Mouse (Mus musculus) Patski (cell line): ENCODE results near the gene Chchd6. TPM values are rescaled to one million over a fixed set of nuclear protein-coding genes. Genes with fewer than 3 reads are reported as not detected.

Experiments used
- ATAC-seq: fragments of 100-300 bp; one replicate; pipeline ENCODE4 v1.8.0; 2021
- CTCF ChIA-PET: fragments of 350-600 bp; sonication (Branson Sonifier 250); formaldehyde crosslinking; loops from one replicate; lab custom pipeline; 2022; ENCODE audit warnings: inconsistent platforms; lab: Charles Lee
- POLR2A ChIA-PET: fragments of 350-600 bp; sonication (Branson Sonifier 250); formaldehyde crosslinking; loops from one replicate; lab custom pipeline; 2022; ENCODE audit warnings: antibody characterized with exemption, inconsistent platforms; lab: Charles Lee
- DNase-seq: peaks from one replicate; pipeline ENCODE4 v3.0.0-alpha.2; 2011; ENCODE audit warnings: low read depth, low spot score
- H3K27me3 ChIP-seq: fragments of 371-371 bp; one replicate; pipeline ENCODE4 v1.5.1; 2021
- CTCF ChIP-seq: fragments of 100-300 bp; IDR thresholded peaks from one replicate; pipeline ENCODE4 v1.5.1; 2021
- in situ Hi-C: fragments of 300-500 bp; cut with MboI; formaldehyde crosslinking; loops from 3 replicates; pipeline ENCODE4 v1.11.1; 2018; ENCODE audit warnings: low pct_unique_long_range_greater_than_20kb, mixed read lengths
- polyA plus RNA-seq: library from polyadenylated mRNA; unstranded; gene quantifications from one replicate; pipeline ENCODE4 v1.2.3, GENCODE M21; 2021

Gene Chchd6
- polyA plus RNA-seq, 1 experiment from 2014 or later: 53.2 TPM

DNA sequence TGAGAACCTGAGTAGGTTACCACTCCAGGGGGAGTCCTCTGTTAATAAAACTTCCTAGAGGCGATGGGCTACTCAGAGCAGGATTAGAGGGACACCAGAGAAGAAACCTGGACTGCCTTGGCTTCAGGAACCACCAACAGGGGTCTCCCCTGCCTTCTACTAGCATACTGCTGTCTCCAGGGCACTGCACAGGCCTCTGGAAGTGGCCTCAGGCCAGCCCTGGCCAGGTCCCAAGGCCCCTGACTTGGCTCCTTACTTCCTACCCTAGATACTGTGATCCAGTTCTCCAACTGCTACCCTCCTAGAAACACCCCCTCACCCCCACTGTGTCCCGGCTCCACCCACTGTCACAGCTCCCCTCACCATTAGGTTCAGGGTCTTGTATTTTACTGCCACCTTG is 256.0 kb downstream of the Chchd6 start:
- DNase-seq (no peak), ATAC-seq (no peak)
- no peaks in the 10 kb centered on the region for H3K27me3 ChIP-seq
- TF ChIP-seq CTCF: no peak
- in situ Hi-C loops: no loop called here
- ChIA-PET POLR2A (no interaction called here), CTCF (no interaction called here)

- no peaks in the 10 kb centered on the region for H3K27me3 ChIP-seq
- no peak for ATAC-seq
- no peak for TF ChIP-seq CTCF
- in situ Hi-C loops: no loop called here
- ChIA-PET CTCF (no interaction called here), POLR2A (no interaction called here)
- DNase-seq: no peak
These were observed 256.7 kb downstream of the Chchd6 start for GRCm38 (mm10) chr6:89338733-89339132.

- in situ Hi-C loops: no loop called here
- ChIA-PET POLR2A (no interaction called here), CTCF (no interaction called here)
- no peak for TF ChIP-seq CTCF
- no peaks in the 10 kb centered on the region for H3K27me3 ChIP-seq
- ATAC-seq: no peak
- no peak for DNase-seq
These were observed 257.9 kb downstream of the Chchd6 start for GRCm38 (mm10) chr6:89337574-89337973.

DNA sequence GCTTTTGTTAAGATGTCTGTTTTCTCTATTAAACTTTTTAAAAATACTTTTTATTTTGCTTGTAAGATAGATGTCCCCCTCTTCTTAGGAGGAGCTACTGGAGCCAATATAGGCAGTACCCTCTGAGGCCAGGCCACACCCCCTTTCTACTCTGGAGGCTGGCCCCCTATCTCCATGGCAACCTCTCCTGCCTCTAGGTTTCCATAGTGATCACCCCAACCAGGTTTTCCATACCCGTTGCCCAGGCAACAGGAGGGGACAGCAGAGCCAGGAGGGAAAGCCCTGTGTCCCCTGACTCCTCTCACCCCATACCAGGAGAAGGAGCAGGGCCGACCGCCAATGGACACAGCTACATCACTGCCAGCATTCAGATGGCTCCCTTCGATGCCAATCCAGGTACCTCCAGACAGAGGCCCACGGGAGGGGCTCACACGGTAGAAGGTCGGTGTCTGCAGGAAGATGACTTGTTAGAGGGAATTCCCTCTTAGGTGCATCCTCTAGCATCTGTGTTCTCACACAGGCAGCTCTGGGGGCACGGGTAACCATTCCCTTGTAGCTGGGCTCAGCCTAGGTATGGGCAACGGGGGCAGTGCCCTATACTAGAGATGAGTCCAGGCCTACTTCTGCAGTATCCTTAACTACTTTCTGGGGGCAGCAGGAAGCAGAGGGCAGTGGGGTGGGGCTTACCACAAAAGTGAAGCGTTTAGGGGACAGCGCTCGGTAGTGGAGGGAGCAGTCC is 261.3 kb downstream of the Chchd6 start:
- ChIA-PET POLR2A (no interaction called here), CTCF (no interaction called here)
- ATAC-seq: no peak
- TF ChIP-seq CTCF: no peak
- in situ Hi-C loops: no loop called here
- H3K27me3 ChIP-seq: no peaks in the 10 kb centered on the region
- no peak for DNase-seq

Other genes starting within 250 kb of the Chchd6 start
- 103 TPM for gene Plxna1, start 233.0 kb downstream of the Chchd6 start, polyA plus RNA-seq
- gene Txnrd3, start 48.3 kb upstream of the Chchd6 start, polyA plus RNA-seq: 26.7 TPM
- 0.14 TPM for gene Vmn1r40, start 111.9 kb upstream of the Chchd6 start, polyA plus RNA-seq
- not detected for gene Vmn1r41, start 145.1 kb upstream of the Chchd6 start, polyA plus RNA-seq